Mouse (Mus musculus) left cerebral cortex, adult 9 months (tissue): ENCODE measurements at regions not wholly inside any gene's neighbourhood (a gene's known extent, or its start where the extent isn't known, plus 50 kb on each side); places are given as distances from the start of the nearest gene placed in this dataset.

ENCODE experiments used
- DNase-seq, 2 experiments: peaks; one replicate each; pipeline ENCODE4 v3.0.0; 2022; ENCODE audit warnings: low spot score in 2 of 2

- peak in 1 of 2 experiments; percentile 62 for DNase-seq
Observed at GRCm38 (mm10) chr13:44238308-44238707, 453.7 kb downstream of the Cd83 start.

DNA sequence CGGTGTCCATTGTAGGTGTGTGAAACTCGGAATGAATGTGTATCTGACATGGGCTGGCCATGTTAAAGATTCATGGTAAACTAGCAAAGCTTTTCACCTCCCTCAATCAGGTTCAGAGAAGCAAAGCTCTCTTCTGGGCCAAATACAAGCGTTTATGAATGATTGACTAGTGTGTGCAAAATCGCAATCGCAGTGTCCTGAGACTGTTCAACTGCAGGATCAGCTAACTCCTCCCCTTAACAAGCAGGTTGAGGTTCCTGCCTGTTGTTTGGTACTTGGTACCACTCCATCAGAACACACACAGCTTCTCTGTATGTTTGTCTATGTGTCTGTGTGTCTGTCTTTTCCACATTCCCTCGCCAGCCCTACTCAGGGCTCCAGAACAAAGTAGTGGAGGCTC is 458.6 kb downstream of the Cd83 start:
- no peak for DNase-seq

DNA sequence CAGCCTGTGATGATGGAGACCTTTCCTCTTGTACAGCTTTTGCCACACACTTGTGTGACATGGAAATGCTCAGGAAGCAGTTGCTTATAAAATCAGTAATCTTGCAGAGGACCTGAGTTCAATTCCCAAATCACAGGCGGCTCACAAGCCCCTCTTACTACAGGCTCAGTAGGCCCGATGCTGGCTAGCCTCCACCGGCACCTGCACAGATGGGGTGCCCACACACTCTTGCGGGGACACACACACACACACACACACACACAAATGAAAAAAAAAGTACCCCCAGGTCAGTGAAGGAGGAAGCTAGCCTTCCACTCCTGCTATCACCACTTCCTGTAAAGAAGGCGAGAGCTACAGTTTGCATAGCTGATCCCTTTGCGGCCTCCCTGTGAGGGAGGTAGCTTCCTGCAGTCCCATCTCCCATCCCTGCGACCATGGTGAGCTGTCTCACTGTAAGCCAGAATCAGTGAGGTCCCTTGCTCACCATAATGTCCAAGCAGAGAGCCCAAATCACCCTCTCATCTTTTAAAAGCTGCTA is 462.2 kb downstream of the Cd83 start:
- DNase-seq, result no peak

- DNase-seq, result no peak
Observed at GRCm38 (mm10) chr13:44247861-44248260, 463.3 kb downstream of the Cd83 start.

DNA sequence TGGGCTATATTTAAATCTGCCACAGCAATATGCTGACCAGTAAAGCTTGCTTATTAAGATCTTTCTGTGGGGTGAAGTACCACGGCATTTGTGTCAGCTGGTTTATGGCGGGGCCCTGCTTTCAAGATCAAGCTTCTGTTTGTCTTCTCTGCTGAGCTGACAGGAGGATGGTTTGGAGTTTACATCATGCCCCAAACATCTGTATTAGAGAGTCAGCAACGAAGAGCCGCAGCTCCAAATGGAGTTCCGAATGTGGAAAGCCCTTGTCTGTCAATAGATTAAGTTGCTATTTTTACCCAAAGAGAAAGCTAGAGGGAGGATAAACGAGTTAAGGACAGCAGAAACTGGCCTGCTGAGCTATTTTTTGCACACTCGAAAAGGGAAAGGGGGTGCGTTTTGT is 463.8 kb downstream of the Cd83 start:
- DNase-seq, result no peak

- no peak for DNase-seq
Observed at GRCm38 (mm10) chr13:44249119-44249518, 464.5 kb downstream of the Cd83 start.

DNA sequence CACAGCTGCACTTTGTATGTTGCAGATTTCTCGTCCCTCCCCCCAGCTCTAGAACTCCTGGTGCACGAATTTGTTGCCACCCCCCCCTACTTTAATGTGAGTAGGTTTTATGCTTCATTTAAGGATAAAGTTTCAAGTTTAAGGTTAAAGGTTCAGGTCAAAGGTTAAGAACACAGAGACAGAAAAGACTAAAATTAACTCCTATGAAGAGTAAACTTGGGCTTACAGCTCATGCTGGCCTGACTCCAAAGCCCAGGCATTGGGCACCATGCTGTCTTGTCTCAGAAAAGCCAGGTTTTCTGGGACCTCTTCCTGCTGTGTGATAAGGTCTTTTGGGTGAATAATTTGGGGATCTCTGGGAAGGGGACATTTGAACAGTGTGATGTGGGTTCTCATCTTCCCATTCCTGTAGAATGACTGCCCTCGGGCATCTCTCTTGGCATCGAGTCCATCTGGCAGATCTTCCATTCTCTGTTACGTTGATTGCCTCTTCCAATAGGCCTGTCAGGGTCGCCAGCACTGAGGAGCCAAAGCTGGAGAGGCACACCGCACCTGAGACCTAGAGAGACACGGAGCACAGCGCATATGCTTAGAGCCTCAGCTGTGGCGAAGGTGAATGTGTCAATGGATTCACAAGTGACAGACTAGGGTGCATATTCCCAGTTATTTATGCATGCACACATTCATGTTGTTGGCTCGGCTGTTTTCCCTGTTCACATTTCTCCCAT is 466.1 kb downstream of the Cd83 start:
- no peak for DNase-seq

GRCm38 (mm10) chr13:44251503-44251902 is 466.9 kb downstream of the Cd83 start:
- no peak for DNase-seq

DNA sequence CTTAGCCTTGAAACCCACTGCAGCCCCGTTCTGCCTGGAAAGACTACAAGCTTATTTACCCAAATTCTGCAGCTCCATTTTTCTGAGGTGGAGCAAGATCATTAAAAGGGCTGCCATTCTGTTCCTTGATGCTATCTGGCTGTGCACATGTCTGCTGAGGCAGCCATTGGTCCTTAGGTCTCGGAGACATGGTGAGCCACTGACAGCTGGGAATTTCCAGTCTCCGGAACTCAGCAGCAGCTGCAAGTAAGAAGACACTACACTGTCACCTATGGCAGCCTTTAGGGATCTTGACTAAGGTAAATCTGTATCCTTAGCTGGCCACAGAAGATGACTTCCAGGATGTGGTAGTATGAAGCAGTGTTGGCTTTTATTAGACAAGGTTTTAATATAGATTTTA is 467.9 kb downstream of the Cd83 start:
- no peak for DNase-seq

- no peak for DNase-seq
Observed at GRCm38 (mm10) chr13:44258422-44258821, 470.9 kb upstream of the Jarid2 start.

GRCm38 (mm10) chr13:44260039-44260438 is 469.2 kb upstream of the Jarid2 start:
- no peak for DNase-seq

DNA sequence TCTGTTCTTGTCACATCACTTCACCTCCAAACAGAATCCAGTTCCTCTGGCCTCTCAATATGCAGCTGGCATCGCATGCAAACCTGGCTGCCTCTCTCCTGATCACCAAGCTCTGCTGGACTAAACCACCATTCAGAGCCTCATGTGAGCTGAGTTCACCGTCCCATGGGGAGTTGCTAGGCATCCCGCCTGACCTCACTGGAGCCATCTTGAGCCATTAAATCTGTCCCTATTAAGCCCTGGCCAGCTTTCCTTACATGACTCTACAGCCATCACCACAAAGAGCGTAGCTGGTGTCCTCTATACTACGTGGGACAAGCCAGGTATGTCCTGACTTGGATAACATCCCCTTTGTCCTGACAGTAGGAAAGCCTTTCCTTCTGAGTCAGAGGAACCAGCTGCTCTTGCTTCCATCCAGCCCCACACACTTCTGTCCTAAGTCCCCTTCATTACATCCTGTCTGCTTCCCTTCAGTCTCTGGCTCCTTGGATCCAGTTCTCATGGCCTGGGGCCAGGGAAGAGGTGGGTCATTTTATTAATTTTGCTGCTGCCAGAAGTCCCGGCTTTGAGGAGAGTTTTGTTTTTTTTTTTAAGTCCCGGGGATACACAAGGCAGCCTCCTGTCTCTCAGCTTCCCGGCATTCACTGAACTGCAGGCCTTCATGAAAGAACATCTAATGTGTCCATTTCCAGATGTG is 468.5 kb upstream of the Jarid2 start:
- no peak for DNase-seq

DNA sequence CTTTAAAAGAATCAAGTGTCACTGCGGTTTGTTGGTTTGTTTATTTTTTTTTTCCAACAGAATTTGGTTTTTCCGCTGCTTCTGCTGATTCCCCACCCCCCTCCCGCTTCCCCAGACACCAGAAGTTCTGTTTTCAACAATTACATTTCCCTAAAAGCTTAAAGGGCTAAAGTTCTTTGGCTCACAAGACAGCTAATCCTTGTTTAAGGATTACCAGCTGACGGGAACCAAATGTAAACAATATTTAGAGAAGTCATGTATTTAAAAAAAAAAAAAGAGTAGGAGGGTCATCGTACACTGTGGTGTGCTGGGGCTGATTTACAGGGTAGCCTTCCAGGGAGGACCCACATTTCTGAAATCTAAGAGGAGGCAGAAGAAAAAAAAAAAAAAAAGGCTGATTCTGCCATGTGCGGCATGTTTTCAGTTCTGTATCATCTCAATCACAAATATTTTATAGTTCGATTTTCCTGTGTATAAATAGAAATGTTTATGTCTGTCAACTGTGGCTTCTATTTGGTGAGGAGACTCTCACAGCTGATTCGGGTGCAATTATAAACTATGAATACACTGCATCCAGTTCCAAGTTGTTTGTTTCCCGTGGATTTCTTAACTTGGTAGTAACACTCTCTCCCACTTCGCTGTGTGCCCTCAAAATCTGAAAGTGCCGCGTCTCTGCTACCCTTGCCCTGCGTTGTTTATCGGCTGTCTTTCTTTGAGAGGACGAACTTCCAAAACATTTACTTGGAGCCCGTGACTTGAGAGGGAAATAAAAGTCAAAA is 456.3 kb upstream of the Jarid2 start:
- DNase-seq, result no peak

DNA sequence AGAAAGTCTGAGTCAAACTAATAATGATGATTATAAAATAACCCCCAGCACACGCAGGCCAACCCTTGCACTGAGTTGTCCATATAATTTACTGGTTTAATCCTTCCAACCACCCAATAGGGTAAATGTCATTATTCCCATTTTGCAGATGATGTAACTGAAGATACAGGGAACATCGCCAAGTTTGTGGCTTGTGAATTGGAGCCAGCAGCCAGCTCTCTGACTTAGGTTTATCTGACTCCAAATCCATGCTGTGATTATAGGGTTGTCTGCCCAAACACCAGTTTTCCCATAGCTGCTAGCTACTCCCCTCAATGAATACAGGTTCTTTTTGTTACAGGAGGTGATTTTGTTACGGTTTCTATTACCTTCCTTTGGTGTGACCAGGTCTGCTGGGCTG is 451.3 kb upstream of the Jarid2 start:
- no peak for DNase-seq

GRCm38 (mm10) chr13:44279036-44279435 is 450.2 kb upstream of the Jarid2 start:
- peak in 1 of 2 experiments; percentile 21 for DNase-seq

- no peak for DNase-seq
Observed at GRCm38 (mm10) chr13:44280296-44280695, 449.0 kb upstream of the Jarid2 start.

GRCm38 (mm10) chr13:44281796-44282195 is 447.5 kb upstream of the Jarid2 start:
- DNase-seq, result no peak

DNA sequence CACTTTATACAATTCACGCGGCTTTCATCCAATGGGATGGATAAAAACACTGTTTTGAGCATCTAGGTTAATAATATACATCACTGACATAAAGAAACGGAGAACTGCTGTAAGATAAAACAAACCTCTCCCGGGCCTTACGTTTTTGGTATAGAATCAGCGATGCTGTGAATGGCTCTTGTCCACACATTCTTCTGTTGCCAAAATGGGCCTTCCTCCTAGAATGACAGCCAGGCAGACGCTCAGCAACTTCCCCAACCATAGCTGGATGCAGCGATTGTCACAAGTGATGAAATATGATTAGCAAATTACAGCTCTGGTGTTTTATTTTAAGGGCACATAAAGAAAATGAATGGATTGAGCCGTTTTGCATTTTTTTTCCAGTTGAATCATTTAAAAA is 447.0 kb upstream of the Jarid2 start:
- DNase-seq, result peak in 1 of 2 experiments; percentile 19

DNA sequence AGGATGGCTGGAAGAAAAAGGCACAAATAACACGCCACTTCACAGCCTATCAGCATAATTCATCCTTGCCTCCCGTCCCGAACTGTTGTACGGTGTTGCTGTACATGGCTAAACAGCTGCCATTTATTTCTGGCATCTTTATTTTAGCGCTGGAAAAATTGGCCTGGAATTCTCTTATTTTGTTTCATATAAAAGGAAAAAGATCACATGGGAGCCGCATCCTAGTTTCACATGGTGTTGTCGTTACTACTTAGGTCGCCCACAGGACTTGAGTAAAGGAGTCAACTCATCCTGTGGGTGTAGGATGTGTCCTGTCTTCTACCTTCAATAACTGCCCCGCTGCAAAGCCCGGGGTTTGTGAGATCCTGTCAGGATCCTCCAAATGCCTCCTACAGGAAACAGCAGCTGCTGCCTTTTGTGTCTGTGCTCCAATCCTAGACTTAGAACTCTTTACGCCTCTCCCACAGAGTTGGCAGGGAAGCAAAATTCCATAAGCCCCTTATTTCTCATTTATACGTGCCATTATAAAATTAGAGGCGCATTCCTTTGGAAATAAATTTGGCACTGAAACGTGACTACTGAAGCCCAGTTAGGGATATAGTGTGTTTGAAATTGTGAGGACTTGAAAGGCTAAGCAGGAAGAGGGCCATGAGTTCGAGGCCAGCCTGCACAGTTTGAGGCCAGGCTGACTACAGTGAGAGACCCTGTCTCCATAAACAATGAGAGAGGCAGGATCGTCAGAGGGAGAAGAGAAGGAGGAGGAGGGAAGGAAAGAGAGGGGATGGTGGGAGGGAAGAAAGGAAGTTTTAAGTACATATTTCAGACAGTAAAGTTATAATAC is 446.3 kb upstream of the Jarid2 start:
- peak; percentile 42 to 74 for DNase-seq

DNA sequence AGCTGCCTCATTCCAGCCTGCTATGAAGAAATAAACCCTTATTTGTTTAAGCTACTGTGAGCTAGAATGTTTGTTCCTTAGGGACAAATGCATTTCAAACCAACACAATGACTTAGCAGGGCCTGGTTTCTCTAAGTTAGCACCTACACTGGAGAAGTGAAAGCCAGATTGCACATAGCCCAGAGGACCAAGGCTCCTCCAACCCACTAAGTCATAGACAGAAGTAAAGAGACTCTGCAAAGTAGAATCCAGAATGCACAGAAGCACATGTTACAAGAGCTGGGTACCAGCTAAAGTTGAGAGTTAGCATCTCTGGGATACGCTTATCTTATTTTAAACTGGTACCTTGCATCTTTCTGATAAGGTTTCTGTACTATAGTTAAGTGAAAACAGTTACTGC is 443.4 kb upstream of the Jarid2 start:
- DNase-seq, result no peak

DNA sequence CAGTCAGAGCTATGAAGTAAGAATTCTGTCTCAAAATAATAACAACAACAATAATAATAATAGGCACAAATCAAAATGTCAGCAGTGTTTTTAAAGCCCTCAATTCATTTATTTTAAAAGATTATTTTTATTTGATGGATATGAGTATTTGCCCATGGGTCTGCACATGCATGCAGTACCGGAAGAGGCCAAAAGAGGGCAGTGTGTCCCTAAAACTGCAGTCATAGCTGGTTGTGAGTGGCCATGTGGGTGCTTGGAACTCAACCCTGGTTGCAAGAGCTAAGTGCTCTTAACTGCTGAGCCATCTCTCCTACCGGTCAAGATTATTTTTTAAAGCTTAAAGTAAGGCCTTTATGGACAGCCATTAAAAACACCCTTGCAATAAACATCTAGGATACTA is 439.1 kb upstream of the Jarid2 start:
- no peak for DNase-seq
